Mouse (Mus musculus): ENCODE data around the gene Scaf4. TPM values are rescaled to one million over a fixed set of nuclear protein-coding genes. Genes with fewer than 3 reads are reported as not detected.

Gene Scaf4
- polyA plus RNA-seq, 1 experiment from 2014 or later: 30.5 TPM

GRCm38 (mm10) chr16:90315881-90316280, 31.6 kb upstream of the Scaf4 start:
- 92% methylated on average over 4 of the region's 4 CpGs for WGBS

GRCm38 (mm10) chr16:90312449-90313082, 28.3 kb upstream of the Scaf4 start:
- no peaks in the 10 kb centered on the region for H3K9me3 ChIP-seq (ENCODE audit: control insufficient read depth, low read length)
- ATAC-seq (ENCODE audit: insufficient read depth, low FRiP score, low TSS enrichment) (no peak), DNase-seq (ENCODE audit: low spot score) (no peak)
- no peaks in the 10 kb centered on the region for H3K36me3 ChIP-seq (ENCODE audit: control insufficient read depth, insufficient read depth, low read length)
- no peak overlapping the region for H3K4me3 ChIP-seq (ENCODE audit: low read depth, low read length)
- no peak overlapping the region for H3K9ac ChIP-seq (ENCODE audit: low read length)
- no peaks in the 10 kb centered on the region for H3K27me3 ChIP-seq (ENCODE audit: control insufficient read depth, insufficient read depth, low read length)
- no peaks in the 10 kb centered on the region for H3K4me1 ChIP-seq (ENCODE audit: control insufficient read depth, insufficient read depth, low read length)
- WGBS: 78% methylated on average over 13 of the region's 13 CpGs
- H3K27ac ChIP-seq (ENCODE audit: low read depth, low read length): no peak overlapping the region
- H3K4me2 ChIP-seq (ENCODE audit: low read depth): no peak overlapping the region

More at GRCm38 (mm10) chr16:90315881-90316280, 31.6 kb upstream of the Scaf4 start:
- Histone ChIP-seq H3K4me2 (ENCODE audit: low read depth) (no peak overlapping the region), H3K27ac (ENCODE audit: low read depth, low read length) (no peak overlapping the region), H3K9ac (ENCODE audit: low read length) (no peak overlapping the region), H3K9me3 (ENCODE audit: control insufficient read depth, low read length) (no peaks in the 10 kb centered on the region), H3K4me3 (ENCODE audit: low read depth, low read length) (no peak overlapping the region), H3K27me3 (ENCODE audit: control insufficient read depth, insufficient read depth, low read length) (no peaks in the 10 kb centered on the region), H3K4me1 (ENCODE audit: control insufficient read depth, insufficient read depth, low read length) (no peaks in the 10 kb centered on the region), H3K36me3 (ENCODE audit: control insufficient read depth, insufficient read depth, low read length) (no peaks in the 10 kb centered on the region)
- no peak for DNase-seq (ENCODE audit: low spot score)
- ATAC-seq (ENCODE audit: insufficient read depth, low FRiP score, low TSS enrichment): no peak

- H3K27me3 ChIP-seq (ENCODE audit: control insufficient read depth, insufficient read depth, low read length): no peaks in the 10 kb centered on the region
- 81% methylated on average over 11 of the region's 11 CpGs for WGBS
- H3K4me2 ChIP-seq (ENCODE audit: low read depth): no peak overlapping the region
- no peak for DNase-seq (ENCODE audit: low spot score)
- H3K4me3 ChIP-seq (ENCODE audit: low read depth, low read length): no peak overlapping the region
- no peaks in the 10 kb centered on the region for H3K36me3 ChIP-seq (ENCODE audit: control insufficient read depth, insufficient read depth, low read length)
- no peaks in the 10 kb centered on the region for H3K9me3 ChIP-seq (ENCODE audit: control insufficient read depth, low read length)
- no peak overlapping the region for H3K27ac ChIP-seq (ENCODE audit: low read depth, low read length)
- no peak for ATAC-seq (ENCODE audit: insufficient read depth, low FRiP score, low TSS enrichment)
- H3K4me1 ChIP-seq (ENCODE audit: control insufficient read depth, insufficient read depth, low read length): no peaks in the 10 kb centered on the region
- H3K9ac ChIP-seq (ENCODE audit: low read length): no peak overlapping the region
Measured at GRCm38 (mm10) chr16:90310488-90311135, 26.3 kb upstream of the Scaf4 start.

- Histone ChIP-seq H3K9me3 (ENCODE audit: control insufficient read depth, low read length) (no peaks in the 10 kb centered on the region), H3K27ac (ENCODE audit: low read depth, low read length) (no peak overlapping the region), H3K27me3 (ENCODE audit: control insufficient read depth, insufficient read depth, low read length) (no peaks in the 10 kb centered on the region), H3K4me1 (ENCODE audit: control insufficient read depth, insufficient read depth, low read length) (no peaks in the 10 kb centered on the region), H3K4me3 (ENCODE audit: low read depth, low read length) (no peak overlapping the region), H3K36me3 (ENCODE audit: control insufficient read depth, insufficient read depth, low read length) (no peaks in the 10 kb centered on the region), H3K9ac (ENCODE audit: low read length) (no peak overlapping the region), H3K4me2 (ENCODE audit: low read depth) (no peak overlapping the region)
- DNase-seq (ENCODE audit: low spot score) (no peak), ATAC-seq (ENCODE audit: insufficient read depth, low FRiP score, low TSS enrichment) (no peak)
- WGBS: 59% methylated on average over 3 of the region's 3 CpGs
Measured at GRCm38 (mm10) chr16:90309784-90310183, 25.5 kb upstream of the Scaf4 start.

GRCm38 (mm10) chr16:90303988-90304299, 19.6 kb upstream of the Scaf4 start:
- Histone ChIP-seq H3K9ac (ENCODE audit: low read length) (no peak overlapping the region), H3K36me3 (ENCODE audit: control insufficient read depth, insufficient read depth, low read length) (no peaks in the 10 kb centered on the region), H3K4me1 (ENCODE audit: control insufficient read depth, insufficient read depth, low read length) (no peaks in the 10 kb centered on the region), H3K27me3 (ENCODE audit: control insufficient read depth, insufficient read depth, low read length) (no peaks in the 10 kb centered on the region), H3K9me3 (ENCODE audit: control insufficient read depth, low read length) (no peaks in the 10 kb centered on the region), H3K27ac (ENCODE audit: low read depth, low read length) (no peak overlapping the region), H3K4me2 (ENCODE audit: low read depth) (no peak overlapping the region), H3K4me3 (ENCODE audit: low read depth, low read length) (no peak overlapping the region)
- DNase-seq (ENCODE audit: low spot score): no peak
- ATAC-seq (ENCODE audit: insufficient read depth, low FRiP score, low TSS enrichment): no peak
- 87% methylated on average over 2 of the region's 2 CpGs for WGBS

- Histone ChIP-seq H3K27me3 (ENCODE audit: control insufficient read depth, insufficient read depth, low read length) (no peaks in the 10 kb centered on the region), H3K9me3 (ENCODE audit: control insufficient read depth, low read length) (no peaks in the 10 kb centered on the region), H3K9ac (ENCODE audit: low read length) (no peak overlapping the region), H3K4me1 (ENCODE audit: control insufficient read depth, insufficient read depth, low read length) (no peaks in the 10 kb centered on the region), H3K27ac (ENCODE audit: low read depth, low read length) (no peak overlapping the region), H3K4me3 (ENCODE audit: low read depth, low read length) (no peak overlapping the region), H3K36me3 (ENCODE audit: control insufficient read depth, insufficient read depth, low read length) (no peaks in the 10 kb centered on the region), H3K4me2 (ENCODE audit: low read depth) (no peak overlapping the region)
- WGBS: 81% methylated on average over 9 of the region's 9 CpGs
- DNase-seq (ENCODE audit: low spot score) (no peak), ATAC-seq (ENCODE audit: insufficient read depth, low FRiP score, low TSS enrichment) (no peak)
Measured at GRCm38 (mm10) chr16:90303286-90303987, 19.1 kb upstream of the Scaf4 start.

GRCm38 (mm10) chr16:90301706-90302105, 17.4 kb upstream of the Scaf4 start:
- 91% methylated on average over 10 of the region's 10 CpGs for WGBS
- DNase-seq (ENCODE audit: low spot score) (no peak), ATAC-seq (ENCODE audit: insufficient read depth, low FRiP score, low TSS enrichment) (no peak)
- Histone ChIP-seq H3K27ac (ENCODE audit: low read depth, low read length) (no peak overlapping the region), H3K9ac (ENCODE audit: low read length) (no peak overlapping the region), H3K4me3 (ENCODE audit: low read depth, low read length) (no peak overlapping the region), H3K9me3 (ENCODE audit: control insufficient read depth, low read length) (no peaks in the 10 kb centered on the region), H3K36me3 (ENCODE audit: control insufficient read depth, insufficient read depth, low read length) (no peaks in the 10 kb centered on the region), H3K27me3 (ENCODE audit: control insufficient read depth, insufficient read depth, low read length) (no peaks in the 10 kb centered on the region), H3K4me1 (ENCODE audit: control insufficient read depth, insufficient read depth, low read length) (no peaks in the 10 kb centered on the region), H3K4me2 (ENCODE audit: low read depth) (no peak overlapping the region)

GRCm38 (mm10) chr16:90300896-90301295, 16.6 kb upstream of the Scaf4 start:
- Histone ChIP-seq H3K27me3 (ENCODE audit: control insufficient read depth, insufficient read depth, low read length) (no peaks in the 10 kb centered on the region), H3K4me1 (ENCODE audit: control insufficient read depth, insufficient read depth, low read length) (no peaks in the 10 kb centered on the region), H3K4me2 (ENCODE audit: low read depth) (no peak overlapping the region), H3K9me3 (ENCODE audit: control insufficient read depth, low read length) (no peaks in the 10 kb centered on the region), H3K27ac (ENCODE audit: low read depth, low read length) (no peak overlapping the region), H3K9ac (ENCODE audit: low read length) (no peak overlapping the region), H3K36me3 (ENCODE audit: control insufficient read depth, insufficient read depth, low read length) (no peaks in the 10 kb centered on the region), H3K4me3 (ENCODE audit: low read depth, low read length) (no peak overlapping the region)
- no peak for DNase-seq (ENCODE audit: low spot score)
- ATAC-seq (ENCODE audit: insufficient read depth, low FRiP score, low TSS enrichment): no peak
- 95% methylated on average over 11 of the region's 11 CpGs for WGBS

- no peaks in the 10 kb centered on the region for H3K9me3 ChIP-seq (ENCODE audit: control insufficient read depth, low read length)
- ATAC-seq (ENCODE audit: insufficient read depth, low FRiP score, low TSS enrichment) (no peak), DNase-seq (ENCODE audit: low spot score) (no peak)
- H3K4me2 ChIP-seq (ENCODE audit: low read depth): no peak overlapping the region
- no peak overlapping the region for H3K9ac ChIP-seq (ENCODE audit: low read length)
- H3K36me3 ChIP-seq (ENCODE audit: control insufficient read depth, insufficient read depth, low read length): no peaks in the 10 kb centered on the region
- no peak overlapping the region for H3K4me3 ChIP-seq (ENCODE audit: low read depth, low read length)
- no peaks in the 10 kb centered on the region for H3K27me3 ChIP-seq (ENCODE audit: control insufficient read depth, insufficient read depth, low read length)
- H3K4me1 ChIP-seq (ENCODE audit: control insufficient read depth, insufficient read depth, low read length): no peaks in the 10 kb centered on the region
- no peak overlapping the region for H3K27ac ChIP-seq (ENCODE audit: low read depth, low read length)
Measured at GRCm38 (mm10) chr16:90299591-90299990, 15.3 kb upstream of the Scaf4 start.

Data from neural tube, embryonic 11.5 days (tissue).